Mouse (Mus musculus): ENCODE data around the gene Gm16181. TPM values are rescaled to one million over a fixed set of nuclear protein-coding genes. Genes with fewer than 3 reads are reported as not detected.

Gene Gm16181
- polyA plus RNA-seq (2012; ENCODE audit: insufficient read depth, insufficient read length, missing spikeins) = not detected in 2 replicates

DNA sequence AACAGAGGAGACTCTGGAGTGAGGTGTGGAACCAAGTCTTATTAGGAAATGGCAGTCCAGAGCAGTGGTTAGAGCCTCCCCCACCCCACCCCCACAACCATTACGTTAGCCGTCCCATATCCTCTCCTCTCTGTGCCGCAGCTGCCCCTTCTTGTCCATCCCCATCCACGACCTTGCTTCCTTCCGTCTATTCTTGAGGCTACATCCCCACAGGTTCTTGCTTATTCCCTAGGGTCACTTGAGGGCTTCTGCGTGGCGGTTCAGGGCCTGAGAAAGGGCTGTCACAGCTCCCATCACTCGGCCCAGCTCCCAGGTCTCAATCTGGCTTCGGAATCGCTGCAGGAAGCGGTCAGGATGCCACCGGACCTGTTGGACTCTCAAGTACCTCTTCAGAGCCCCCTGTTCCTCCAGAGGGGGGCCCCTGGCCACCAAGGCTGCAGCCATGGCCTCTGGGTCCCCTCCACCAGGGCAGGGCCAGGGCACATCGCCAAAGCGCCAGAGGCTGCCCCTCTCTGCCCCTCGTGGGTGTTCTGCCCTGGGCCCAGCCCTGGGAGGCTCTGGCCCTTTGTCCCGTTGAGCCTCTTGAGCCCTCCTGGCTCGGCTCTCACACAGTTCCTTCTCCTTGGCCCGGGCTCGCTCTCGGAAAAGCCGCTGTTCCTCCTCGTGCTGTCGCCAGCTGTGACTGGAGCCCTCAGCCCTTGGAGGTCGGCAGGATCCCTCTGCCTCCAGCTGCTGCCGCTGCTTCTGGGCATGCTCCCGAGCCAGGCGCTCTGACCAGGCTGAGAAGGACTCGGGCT, at the start of gene Gm16181:
Gene Gm16181 (plus strand): TSS at position 679 of the 797 bp plus-strand sequence.
- peaks cover 58% of the 10 kb centered on the region for H3K4me1 ChIP-seq (ENCODE audit: control insufficient read depth, insufficient read depth, low read length)
- peak within 1 kb of the TSS; percentile 6; the same call in 1 of the 2 replicates for H3K4me3 ChIP-seq (ENCODE audit: insufficient read depth, low read length)
- peak within 1 kb of the TSS; percentile 90 for H3K27ac ChIP-seq (ENCODE audit: insufficient read depth, low read depth, low read length)
- no peak for TF ChIP-seq CTCF (IDR thresholded peaks at IDR 0.05; ENCODE audit: low read depth, low read length)
- TF ChIP-seq POLR2A (IDR thresholded peaks at IDR 0.05; ENCODE audit: borderline replicate concordance, low read depth, low read length) = no peak

DNA sequence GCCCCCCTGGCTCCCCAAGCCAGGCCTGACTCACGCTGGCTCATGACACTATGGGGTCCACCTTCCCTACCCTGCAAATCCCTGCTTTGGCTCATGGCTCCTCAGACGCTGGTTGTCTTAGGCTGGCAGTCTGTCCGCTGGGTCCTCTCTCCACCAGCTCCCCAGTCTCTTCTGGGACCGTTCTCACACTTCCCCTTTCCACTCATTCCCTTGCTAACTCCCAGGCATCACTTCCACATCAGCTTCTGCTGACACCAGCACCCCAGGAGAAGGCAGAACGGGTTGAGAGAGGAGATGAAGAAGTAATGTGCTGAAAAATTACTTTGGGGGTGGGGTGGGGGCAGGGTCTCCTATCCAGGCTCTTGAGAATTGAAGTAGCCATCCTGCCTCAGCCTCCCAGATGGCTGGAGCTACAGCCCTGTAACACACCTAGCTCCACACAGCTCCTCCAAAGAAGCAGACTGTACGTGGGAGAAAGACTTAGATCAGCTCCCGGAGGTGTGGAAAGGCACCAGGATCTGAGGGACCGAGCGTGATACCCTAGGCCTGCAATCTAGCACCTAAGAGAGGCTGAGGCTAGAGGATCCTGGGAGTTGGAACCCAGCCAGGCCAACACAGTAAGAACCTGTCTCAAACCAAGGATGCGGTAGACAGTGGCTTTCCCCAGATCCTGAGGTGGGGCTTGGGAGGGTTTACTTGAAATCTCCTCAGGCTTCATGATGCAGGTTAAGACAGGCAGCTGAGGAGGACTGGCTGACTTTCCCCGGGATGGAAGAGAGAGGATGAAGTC, 48.0 kb upstream of the Gm16181 start:
- Histone ChIP-seq H3K27ac (ENCODE audit: insufficient read depth, low read depth, low read length) (peak overlapping the region; percentile 96), H3K4me3 (ENCODE audit: insufficient read depth, low read length) (peak overlapping the region; percentile 78), H3K4me1 (ENCODE audit: control insufficient read depth, insufficient read depth, low read length) (peaks cover 41% of the 10 kb centered on the region)
- TF ChIP-seq POLR2A (IDR thresholded peaks at IDR 0.05; ENCODE audit: borderline replicate concordance, low read depth, low read length) (no peak), CTCF (IDR thresholded peaks at IDR 0.05; ENCODE audit: low read depth, low read length) (peak; percentile 17; the same call in 1 of the 2 replicates)

DNA sequence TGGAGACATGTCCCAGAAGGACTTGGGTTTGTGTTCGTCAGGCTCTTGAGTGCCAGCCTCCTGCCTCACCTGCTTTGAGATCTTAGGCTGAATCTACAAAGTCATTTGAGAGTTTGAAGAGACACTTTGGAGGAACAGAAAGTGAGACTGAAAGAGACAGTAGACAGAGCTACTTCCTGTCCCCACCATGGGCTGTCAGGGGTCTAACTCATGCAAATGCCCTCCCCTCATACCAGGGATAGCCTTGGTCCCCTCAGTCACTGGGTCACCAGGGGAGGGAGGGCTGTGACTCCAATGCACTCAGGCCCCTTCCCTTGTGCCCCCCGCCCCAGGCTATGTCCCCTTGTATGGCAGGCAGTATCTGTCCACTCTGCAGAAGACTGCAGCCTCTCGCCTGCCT, 47.3 kb upstream of the Gm16181 start:
- no peak overlapping the region for H3K4me3 ChIP-seq (ENCODE audit: insufficient read depth, low read length)
- H3K27ac ChIP-seq (ENCODE audit: insufficient read depth, low read depth, low read length) = peak overlapping the region; percentile 88
- no peak for TF ChIP-seq CTCF (IDR thresholded peaks at IDR 0.05; ENCODE audit: low read depth, low read length)
- no peak for TF ChIP-seq POLR2A (IDR thresholded peaks at IDR 0.05; ENCODE audit: borderline replicate concordance, low read depth, low read length)
- H3K4me1 ChIP-seq (ENCODE audit: control insufficient read depth, insufficient read depth, low read length) = peaks cover 41% of the 10 kb centered on the region

DNA sequence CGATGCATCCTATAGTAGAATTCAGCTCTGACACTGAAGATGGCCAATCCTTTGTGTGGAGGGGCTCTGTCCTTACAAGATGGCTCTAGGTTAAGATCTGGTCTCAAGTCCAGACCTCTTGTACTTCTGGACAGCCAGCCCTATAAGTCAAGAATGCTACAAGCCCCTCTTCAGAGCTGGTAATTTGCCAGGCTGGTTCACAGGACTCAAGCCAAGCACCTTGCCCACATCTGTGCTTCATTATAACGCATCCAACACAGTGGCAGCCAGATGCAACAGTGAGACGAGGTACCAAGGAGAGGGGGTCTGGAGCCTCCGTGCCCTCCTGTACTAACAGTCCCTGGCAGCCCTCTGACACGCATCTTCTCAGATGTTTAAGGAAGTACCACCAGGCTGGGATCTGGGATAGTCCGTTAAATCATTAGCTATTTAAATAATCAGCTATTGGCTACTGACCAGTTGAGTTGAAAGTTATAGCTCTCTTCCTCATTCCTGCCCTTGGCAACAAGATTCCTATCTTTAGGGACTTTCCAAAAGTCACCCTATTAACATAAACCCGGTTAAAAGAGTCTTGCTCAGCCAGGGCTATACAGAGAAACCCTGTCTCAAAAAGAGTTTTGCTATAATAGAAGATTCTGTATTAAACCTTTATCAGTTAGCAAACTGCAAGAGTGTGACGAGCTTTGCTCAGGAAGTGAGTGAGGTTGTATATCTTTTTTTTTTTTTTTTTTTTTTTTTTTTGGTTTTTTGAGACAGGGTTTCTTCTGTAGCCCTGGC, 46.2 kb upstream of the Gm16181 start:
- TF ChIP-seq CTCF (IDR thresholded peaks at IDR 0.05; ENCODE audit: low read depth, low read length) (no peak), POLR2A (IDR thresholded peaks at IDR 0.05; ENCODE audit: borderline replicate concordance, low read depth, low read length) (no peak)
- Histone ChIP-seq H3K4me3 (ENCODE audit: insufficient read depth, low read length) (no peak overlapping the region), H3K27ac (ENCODE audit: insufficient read depth, low read depth, low read length) (peak overlapping the region; percentile 88)

DNA sequence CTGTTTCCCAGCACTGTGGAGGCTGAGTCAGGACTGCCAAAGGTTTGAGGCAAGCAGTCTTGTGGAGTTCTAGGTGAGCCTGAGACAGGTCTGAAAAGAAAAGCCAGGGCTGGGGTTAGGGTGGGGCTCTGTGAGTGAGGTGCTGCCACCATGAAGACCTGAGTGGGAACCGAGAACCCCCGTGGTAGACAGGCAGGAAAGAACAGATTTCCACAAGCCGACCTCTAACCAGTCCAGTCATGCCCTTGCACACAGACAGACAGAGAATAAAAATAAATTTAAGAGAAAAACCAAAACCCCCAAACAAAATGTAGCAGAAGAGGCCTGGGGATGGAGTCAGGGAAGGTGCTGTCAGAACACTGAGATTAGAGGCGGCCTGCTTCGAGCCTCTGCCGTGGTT, 45.3 kb upstream of the Gm16181 start:
- H3K4me3 ChIP-seq (ENCODE audit: insufficient read depth, low read length) = no peak overlapping the region
- no peak for TF ChIP-seq POLR2A (IDR thresholded peaks at IDR 0.05; ENCODE audit: borderline replicate concordance, low read depth, low read length)
- peak overlapping the region; percentile 88 for H3K27ac ChIP-seq (ENCODE audit: insufficient read depth, low read depth, low read length)
- peaks cover 43% of the 10 kb centered on the region for H3K4me1 ChIP-seq (ENCODE audit: control insufficient read depth, insufficient read depth, low read length)

More for the DNA sequence above, 46.2 kb upstream of the Gm16181 start:
- peaks cover 43% of the 10 kb centered on the region for H3K4me1 ChIP-seq (ENCODE audit: control insufficient read depth, insufficient read depth, low read length)

DNA sequence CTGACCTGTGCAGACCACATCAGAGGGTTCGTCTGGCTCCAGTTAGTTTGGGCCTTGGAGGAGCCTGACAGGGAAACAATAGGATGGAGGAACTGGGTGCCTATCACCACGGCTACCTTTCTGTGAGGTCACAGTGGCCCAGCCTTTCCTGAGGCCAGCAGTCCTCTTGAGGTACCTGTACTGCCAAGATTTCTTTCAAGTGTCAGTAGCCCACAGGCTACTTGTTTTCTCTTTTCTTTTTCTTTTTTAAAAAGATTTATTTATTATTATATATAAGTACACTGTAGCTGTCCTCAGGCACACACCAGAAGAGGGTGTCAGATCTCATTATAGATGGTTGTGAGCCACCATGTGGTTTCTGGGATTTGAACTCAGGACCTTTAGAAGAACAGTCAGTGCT, 44.7 kb upstream of the Gm16181 start, which contains the start of gene Aif1:
Gene Aif1 (minus strand): TSS at position 101 of the 400 bp plus-strand sequence.
- peak within 1 kb of the TSS; percentile 88 for H3K27ac ChIP-seq (ENCODE audit: insufficient read depth, low read depth, low read length)
- TF ChIP-seq POLR2A (IDR thresholded peaks at IDR 0.05; ENCODE audit: borderline replicate concordance, low read depth, low read length) (no peak), CTCF (IDR thresholded peaks at IDR 0.05; ENCODE audit: low read depth, low read length) (no peak)
- peaks cover 41% of the 10 kb centered on the region for H3K4me1 ChIP-seq (ENCODE audit: control insufficient read depth, insufficient read depth, low read length)
- no peak within 1 kb of the TSS for H3K4me3 ChIP-seq (ENCODE audit: insufficient read depth, low read length)

DNA sequence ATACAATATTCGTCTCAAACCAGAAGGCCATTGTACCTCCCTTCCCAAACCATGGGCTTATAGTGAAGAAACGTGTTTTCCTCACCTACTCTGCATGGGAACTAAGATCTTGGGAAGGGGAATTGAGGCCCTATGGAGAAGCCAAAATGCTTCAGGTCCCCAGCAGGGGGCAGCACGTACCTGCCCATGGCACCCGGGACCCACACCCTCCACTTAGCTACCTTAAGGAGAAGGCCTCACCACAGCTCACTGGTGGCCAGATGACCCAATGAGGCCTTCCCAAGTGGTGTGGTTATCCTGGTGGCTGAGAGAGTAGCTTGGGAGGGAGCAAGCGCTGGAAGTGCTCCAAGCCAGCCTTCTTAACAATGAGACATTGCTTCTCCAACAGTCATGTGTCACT, 42.1 kb upstream of the Gm16181 start:
- no peak for TF ChIP-seq POLR2A (IDR thresholded peaks at IDR 0.05; ENCODE audit: borderline replicate concordance, low read depth, low read length)
- peak; percentile 91 for TF ChIP-seq CTCF (IDR thresholded peaks at IDR 0.05; ENCODE audit: low read depth, low read length)
- Histone ChIP-seq H3K27ac (ENCODE audit: insufficient read depth, low read depth, low read length) (no peak overlapping the region), H3K4me1 (ENCODE audit: control insufficient read depth, insufficient read depth, low read length) (peaks cover 22% of the 10 kb centered on the region), H3K4me3 (ENCODE audit: insufficient read depth, low read length) (no peak overlapping the region)

DNA sequence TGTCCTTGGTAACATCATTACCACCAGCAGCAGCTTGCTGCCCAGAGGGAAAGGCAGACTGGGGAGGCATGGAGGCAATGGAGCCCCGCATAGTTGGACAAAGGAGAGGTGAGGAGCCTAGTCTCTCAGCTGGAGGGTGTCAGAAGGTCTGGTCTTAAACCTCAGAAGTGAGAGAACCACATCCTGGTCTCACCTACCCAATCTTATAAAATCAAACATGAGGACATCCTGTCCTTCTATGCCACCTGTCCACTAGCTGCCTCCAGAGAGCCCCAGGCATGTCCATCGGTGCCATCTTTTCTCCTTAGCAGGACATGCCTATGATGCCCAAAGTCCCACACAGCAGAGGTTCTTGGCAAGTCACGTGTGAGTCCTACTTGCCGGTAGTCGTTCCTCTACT, 40.5 kb upstream of the Gm16181 start:
- TF ChIP-seq POLR2A (IDR thresholded peaks at IDR 0.05; ENCODE audit: borderline replicate concordance, low read depth, low read length) = no peak
- H3K27ac ChIP-seq (ENCODE audit: insufficient read depth, low read depth, low read length) = no peak overlapping the region

More for the DNA sequence above, 40.5 kb upstream of the Gm16181 start:
- Histone ChIP-seq H3K4me1 (ENCODE audit: control insufficient read depth, insufficient read depth, low read length) (peaks cover 19% of the 10 kb centered on the region), H3K4me3 (ENCODE audit: insufficient read depth, low read length) (no peak overlapping the region)
